Mouse (Mus musculus) cortical plate, adult 2 months (tissue): ENCODE measurements around the gene Rln3.

Source experiments
- CTCF ChIP-seq: fragments of 200-500 bp; IDR thresholded peaks from 2 replicates; pipeline ENCODE4 v1.5.1; 2011; ENCODE audit warnings: mild to moderate bottlenecking, control low read depth, low read length; ENCODE audit not compliant: insufficient read depth; ENCODE audit errors: extremely low read depth
- POLR2A ChIP-seq: fragments of 200-500 bp; IDR thresholded peaks from 2 replicates; pipeline ENCODE4 v1.6.1; 2011; ENCODE audit warnings: mild to moderate bottlenecking, low read length, control low read depth; ENCODE audit not compliant: insufficient read depth; ENCODE audit errors: extremely low read depth

DNA sequence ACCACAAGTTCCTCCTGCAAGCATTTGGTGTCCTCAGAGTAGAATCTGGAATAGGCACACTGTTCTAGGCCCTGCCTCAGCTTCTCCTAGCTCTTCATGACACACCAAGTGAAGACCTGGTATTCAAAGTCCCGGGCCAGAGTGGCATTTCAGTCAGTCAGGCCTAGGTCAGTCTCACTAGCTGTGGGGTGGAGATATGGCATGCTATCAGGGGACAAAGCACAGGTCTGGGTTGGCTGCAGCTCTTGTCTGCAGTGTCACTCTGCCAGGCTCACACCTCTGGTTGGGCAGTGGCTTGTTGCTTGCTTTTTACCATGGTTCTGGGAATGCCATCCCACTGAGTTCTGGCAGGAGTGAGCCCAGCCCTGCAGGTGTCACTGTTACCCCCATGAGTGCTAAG, 31.6 kb upstream of the Rln3 start:
- TF ChIP-seq POLR2A (no peak), CTCF (no peak)
